Mouse (Mus musculus) embryo, embryonic 10 days (tissue): ENCODE measurements at regions not wholly inside any gene's neighbourhood (a gene's known extent, or its start where the extent isn't known, plus 50 kb on each side); places are given as distances from the start of the nearest gene placed in this dataset.
A peak's percentile ranks its signal among the peaks of the same experiment; 100 is the strongest.

Source experiments
- DNase-seq: peaks from one replicate; pipeline ENCODE4 v3.0.0-alpha.2; 2015; ENCODE audit warnings: low spot score

DNA sequence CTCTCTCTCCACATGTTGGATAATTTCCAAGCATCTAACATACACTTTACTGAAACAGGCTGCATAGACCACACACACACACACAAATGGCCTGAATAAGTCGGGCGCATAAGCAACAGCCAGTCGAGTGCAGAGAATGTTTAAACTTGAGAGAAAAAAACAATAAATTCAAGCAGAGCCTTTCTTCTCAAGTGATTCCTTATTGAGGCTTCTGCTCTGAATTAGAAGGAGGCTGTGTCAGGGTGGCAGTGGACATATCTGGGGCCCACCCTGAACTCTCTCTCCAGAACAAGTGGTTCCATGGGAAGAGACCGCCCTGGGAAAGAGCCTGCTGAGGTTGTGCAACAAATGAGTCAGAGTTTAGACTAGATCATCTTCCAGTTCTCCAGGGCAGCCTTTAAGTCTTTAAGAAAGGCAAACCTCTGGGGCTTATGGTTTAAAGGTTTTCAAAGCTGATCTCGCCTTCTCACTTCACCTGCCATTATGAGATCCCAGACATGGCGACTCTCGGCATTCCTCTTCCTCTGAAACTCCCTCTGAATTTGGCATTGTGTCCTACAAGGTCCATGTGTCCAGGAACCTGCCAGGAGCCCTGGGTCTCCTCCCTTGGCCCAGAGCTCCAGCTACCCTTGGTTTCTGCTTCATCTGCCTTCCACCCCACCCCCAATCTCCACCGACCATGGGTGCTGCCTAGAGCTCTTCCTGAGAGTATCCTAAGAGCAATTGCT is 445.3 kb downstream of the Wdr11 start:
- no peak for DNase-seq

DNA sequence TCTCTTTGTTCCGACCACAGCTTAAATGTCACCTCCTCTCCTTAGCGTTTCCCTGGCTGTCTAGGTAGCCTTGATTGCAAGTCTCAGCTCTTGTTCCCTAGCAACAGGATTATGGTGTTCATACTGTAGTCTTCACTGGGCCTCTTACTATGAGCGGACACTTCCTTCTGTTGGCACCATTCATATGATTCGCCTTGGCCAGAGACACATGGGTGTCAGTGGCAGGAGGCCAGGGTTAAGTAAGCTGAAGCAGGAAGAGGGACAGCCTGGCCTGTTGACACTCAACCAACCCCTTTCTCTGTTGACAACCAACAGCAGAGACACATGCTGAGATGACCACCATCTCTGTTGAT is 445.9 kb downstream of the Wdr11 start:
- DNase-seq: no peak

DNA sequence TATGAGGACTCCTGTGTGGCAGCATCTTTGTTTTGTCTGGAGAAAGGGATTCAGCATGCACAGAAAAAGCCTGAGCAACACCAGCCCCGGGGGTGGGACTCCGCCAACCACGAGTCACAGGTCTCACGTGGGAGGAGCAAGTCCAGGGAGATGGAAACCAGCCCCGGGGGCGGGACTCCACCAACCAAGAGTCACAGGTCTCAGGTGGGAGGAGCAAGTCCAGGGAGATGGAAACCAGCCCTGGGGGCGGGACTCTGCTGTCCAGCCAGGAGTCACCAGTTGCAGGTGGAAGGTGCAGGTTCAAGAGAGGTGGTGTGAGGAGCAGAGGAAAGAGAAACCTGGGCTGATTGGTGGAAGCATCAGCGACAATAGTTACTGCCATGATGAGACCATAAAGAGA is 448.9 kb downstream of the Wdr11 start:
- no peak for DNase-seq

DNA sequence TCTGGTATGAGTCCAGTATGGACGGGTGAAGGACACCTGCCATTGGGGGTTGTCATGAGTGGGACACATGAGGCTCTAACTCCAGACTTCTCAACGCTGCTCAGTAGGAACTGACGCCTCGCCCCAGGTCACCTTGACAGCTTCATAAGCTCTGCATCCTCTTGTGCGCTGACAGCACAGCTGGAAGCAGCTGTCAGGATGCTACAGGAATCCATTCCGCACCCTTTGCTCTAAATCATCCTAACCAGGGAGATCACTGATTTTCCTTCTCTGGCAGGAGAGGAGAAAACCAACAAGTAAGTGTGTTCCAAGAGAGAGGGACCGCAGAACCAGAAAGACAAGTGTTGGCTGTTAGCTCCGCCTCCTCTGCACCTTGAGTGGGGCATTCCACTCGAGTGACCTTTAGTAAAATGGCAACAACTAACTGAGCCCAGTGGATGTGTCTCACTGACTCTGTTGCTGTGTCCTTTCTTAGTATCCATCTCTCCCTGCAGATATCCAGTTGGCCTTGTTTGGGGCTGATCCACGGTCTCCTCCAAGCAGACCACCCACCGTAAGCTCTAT is 449.8 kb downstream of the Wdr11 start:
- no peak for DNase-seq

DNA sequence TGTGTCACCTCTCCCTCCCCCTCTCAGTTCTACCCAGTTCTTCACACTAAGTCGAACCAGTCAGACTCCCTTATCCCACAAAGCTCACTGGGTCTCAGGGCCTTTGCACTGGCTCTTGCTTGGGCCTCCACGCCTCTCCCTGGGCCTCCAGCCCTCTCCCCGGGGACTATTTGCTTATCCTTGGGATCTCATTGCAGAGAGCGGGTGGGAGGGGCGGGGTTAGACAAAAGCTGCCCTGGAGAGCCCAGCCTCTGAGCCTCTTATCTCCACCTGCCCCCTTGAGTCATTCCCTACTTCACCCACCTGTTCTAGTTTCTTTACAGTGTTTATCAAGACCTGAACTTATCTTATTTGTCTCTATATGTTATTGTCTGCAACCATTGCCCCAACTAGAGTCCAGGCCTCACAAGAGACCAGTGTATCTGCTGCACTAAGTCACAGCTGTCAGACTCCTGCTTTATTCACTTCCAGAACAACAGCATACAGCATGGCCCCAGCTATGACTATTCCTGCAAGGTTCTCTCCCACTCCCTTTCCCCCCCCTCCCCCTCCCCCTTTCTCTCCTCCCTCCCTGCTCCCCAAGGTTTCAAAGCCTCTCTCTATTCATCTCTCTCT is 450.7 kb downstream of the Wdr11 start:
- DNase-seq: no peak

DNA sequence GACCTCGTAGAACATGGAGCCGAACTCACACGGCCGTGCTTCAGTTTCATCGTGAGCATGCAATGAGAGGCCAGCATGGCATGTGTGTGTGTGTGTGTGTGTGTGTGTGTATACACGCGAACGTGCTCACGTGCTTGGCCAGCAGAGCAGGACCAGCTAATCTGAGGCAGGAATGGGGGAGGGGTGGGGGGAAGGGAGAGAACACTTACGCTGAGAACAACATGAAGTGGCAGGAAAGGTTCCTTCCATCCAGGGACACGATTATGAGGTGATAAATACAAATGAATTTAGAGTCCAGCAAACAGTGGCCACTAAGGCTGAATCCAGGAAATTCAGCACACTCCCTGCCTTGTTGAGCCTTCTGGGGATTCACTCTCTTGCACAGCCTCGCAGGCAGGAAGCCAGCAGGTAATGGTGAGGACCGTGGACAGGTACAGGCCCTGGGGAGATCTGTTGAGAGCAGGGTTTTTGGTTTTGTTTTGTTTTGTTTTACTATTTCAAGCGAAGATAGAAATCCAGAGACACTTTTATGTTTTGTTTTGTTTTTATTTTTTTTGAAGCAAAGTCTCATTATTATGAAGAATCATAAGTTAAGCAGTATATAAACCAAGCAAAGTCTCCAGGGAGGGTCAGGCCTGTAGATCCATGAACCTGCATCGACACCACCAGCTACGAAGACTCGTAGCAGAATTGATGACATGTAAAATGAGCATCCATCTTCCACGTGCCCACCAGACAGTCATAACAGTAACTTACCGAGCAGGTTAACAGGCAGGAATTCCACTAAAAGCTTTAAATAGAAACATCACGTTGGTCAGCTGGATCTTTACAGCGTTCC is 452.0 kb downstream of the Wdr11 start:
- no peak for DNase-seq

DNA sequence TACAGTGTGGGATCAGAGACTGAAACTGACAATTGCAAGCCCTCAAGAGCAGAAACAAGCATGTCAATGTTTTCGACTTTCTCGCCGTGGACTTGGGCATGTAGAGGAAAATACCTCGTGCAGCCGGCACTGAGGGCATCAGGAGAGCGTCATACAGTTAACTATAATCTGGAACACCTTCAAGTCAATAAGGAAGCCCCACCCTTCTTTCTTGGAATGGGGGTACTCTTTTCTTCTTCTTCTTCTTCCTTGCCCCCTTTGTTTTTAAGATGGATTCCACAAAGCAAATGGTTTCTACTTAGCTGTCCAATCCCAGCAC is 452.5 kb downstream of the Wdr11 start:
- DNase-seq: no peak

DNA sequence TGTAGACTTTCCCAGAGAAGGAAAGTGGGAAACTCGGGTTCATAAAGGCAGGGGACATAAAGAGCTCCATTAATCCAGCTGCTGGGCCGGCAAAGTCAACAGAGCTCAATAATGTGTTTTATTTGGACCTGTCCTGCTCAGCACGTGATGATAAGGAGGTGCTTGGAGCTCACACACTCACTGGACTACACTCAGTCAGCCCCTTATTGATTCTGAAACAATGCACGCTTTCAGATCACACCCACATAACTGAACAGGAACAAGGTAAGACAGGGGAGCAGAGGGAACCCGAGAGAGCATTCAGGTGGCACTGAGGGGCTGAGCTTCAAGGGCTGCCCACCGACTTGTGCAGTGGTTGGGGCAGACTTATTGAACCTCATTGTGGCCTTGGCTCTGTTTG is 452.9 kb downstream of the Wdr11 start:
- no peak for DNase-seq

DNA sequence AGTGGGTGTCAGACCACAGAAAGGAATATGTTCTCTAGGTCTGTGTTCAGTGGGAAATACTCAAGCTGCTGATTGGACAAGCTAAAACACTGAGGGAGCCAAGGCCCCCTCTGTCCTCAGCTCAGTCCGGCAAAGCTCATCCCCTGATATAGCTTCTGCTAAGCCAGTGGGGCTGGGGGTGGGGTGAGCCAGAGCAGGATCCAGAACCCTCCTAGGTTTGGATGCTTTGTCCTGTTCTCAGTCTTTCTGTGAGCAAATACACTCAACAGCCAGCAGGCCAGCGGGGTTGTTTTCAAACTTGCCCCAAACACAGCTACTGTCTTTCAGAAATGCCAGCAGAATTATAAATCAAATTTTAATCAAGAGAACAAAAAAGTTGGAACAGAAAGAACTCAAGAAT is 454.4 kb downstream of the Wdr11 start:
- DNase-seq: no peak

DNA sequence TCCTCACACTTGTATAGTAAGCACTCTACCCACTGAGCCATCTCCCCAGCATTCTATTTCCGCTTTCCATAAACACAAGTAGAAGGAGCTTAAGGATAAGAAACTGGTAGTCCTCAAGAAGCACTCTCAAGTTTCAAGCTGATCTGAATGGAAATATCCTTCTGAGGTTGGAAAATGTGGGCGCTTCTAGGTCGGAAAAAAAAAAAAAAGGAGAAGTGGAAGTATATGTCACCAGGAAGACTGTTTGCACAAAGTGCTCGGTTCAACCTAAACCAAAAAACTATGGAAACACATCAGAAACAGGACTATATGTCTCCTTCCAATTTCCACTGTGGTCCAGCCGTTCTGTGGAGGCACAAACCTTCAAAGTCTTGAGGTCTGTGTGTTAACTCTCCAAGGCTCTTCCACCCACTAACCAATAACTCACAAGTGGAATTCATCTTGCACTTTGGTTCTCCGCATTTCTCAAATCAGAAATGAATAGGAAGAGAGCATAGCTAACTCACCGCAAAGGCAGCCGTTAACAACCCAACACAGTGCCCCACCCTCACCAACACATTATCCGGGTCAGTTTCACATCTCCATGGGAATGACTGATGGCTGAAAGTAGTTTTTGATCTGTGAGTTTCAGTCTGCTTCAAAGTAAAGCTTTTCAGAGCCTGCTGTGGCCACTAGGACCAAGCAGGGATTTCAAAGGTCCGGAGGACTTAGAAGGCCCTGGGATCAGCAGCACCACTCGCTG is 455.8 kb downstream of the Wdr11 start:
- no peak for DNase-seq

DNA sequence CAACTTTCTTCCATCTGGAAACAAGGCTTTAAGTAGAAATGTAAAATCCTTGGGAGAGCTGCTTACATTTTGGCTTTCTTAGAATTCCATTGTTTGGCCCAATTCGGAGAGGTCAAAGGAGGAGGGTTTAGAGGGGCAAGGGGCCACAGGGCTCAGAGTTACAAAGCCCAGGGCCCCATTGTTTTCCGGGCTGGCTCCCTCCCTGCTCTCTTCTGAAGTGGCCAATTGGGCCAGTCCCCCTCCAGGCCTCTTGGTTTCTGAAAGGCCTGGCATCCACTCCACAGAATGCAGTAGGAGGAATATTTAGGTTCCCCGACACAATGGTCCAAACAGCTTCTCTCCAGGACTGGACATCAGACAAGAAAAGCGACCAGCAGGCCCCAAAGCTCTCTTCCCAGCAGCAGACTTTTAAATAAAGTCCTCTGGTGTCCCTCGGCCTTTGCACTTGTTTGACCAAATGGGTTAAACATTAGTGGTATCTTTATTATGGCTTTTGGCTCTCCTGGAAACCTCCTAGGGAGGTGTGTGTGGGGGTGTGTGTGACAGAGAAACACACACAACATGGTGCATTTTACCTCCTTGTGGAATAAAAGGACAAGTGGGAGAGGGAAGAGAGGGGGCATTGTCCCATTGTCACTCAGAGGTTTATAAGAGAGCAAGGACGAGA is 456.6 kb downstream of the Wdr11 start:
- DNase-seq: peak; percentile 74

DNA sequence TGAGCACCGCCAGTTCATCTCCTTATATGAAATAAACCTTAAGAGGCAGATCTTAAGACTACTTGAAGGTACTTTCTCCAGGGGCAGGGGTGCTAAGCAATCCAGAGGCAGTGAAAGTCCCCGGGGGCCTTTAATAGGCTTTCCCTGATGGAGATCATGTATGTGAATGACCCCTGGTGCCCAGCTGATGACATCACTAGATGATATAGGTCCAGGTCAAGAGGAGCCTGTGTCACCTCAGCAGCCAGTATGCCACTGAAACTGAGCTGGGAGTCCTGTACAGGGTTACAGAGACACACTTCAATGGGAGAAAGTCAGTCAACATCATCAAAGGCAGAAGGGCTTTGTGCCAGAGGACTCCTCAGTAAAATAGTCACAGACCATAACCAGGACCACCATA is 457.8 kb downstream of the Wdr11 start:
- DNase-seq: no peak

DNA sequence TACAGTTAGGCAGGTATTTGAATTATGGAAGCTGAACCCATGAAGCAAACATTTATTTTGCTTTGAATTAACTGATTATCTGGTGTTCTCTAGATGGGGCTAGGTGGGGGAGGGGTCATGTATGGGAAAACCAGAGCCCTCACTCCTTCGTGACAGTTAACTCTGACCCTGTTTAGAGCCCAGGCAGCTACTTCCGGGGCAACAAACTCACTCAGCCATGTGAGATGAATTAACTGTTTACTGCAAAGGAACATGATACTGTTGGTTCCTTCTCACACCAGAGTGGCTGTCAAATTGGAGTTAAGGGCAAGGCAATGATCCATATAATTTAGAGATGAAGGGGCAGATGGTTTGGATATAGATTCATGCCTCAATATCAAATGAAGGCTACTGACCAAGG is 458.5 kb downstream of the Wdr11 start:
- DNase-seq: peak; percentile 44

DNA sequence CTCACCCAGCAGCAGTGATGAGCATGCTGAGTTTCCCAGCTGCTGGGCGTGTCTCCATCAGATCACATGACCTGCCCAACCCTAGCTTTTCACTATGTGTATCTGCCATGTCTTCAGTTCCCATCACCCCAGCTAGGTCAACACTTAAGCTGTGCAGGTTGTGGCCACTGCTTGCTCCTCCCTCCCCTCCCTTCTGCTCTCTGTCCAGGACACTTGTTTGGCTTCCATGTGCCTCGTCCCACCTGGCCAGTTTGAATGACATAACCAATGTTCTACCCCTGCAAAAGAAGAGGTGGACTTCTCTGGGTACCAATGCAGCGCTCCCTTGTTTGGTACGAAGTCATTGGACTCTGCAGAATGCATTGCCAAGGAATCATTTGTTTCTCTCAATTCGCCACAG is 460.7 kb downstream of the Wdr11 start:
- no peak for DNase-seq

DNA sequence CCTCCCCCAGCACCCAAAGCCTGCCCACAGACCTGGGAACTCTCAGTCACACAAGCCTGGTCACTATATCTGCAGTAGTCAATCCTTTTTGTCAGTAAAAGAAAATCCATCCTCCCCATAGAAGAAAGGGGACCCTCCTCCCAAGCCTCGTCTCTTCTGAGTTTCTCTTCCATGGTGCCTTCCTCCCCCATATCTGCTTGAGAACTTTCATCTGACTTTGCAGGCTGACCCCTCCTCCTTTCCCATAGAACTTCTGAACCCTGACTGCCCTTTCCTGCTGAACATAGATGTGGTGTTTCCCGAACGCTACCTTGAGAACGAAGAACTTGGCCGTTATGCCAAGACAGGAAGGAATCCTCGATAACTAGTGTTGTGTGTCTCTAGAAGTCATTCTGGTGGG is 462.5 kb downstream of the Ate1 start:
- DNase-seq: no peak

DNA sequence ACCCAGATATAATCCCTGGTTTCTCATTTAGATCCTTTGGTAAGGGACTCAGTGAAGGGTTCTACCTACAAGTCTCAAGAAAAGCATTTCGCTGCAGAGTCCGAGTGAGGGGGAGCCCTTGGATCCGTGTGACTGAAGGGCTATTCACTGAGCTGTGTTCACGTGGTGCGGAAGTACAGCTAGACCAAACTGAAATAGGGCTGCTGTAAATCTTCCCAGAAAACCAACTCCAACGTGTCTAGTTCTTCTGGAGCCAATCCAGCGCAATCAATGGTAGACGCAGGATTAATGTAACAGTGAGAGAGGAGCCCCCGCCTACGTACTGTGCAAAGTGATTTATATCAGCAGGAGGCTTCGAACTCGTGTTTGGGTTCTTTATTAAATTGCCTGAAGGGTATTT is 461.9 kb downstream of the Ate1 start:
- no peak for DNase-seq

DNA sequence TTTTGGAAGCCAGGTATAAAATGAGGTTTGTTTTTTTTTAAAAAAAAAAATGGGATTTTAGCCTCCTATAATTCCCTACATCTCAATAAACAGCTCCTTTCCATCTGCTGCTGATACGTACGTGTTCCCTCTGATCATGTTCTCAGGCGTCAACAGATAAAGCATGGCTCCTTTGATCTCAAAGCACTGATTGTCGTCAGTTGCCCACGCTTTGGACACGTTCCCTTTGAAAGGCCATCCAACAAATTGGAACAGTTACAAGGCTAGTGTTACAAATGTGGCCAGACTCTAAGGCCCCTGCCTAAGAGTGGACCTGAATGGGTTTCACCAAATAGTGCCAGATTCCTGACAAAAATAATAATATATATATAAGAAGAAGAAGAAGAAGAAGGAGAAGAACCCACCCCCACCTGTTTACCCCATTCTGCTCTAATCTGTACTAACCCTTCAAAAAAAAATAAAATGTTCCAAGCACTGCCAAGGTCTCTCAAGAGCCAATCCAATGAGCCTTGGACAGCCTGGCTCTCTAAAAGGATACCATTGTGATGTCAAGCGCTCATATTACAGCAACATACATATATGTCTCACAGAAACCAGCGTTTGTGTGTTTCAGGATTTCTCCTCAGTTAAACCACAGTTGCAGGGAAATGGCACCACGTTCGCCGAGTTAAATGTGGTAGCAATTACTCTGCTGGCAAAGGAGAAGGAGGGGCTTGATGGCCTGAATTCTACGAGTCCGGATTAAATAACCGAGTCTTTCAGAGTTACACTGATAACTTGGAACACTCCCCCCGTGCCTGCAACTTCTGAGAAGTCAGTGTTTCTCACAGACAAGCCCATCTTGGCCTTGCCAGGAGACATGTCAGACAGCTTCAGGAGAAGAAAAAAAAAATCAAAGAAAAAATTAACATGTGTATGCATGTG is 460.2 kb downstream of the Ate1 start:
- DNase-seq: peak; percentile 53

DNA sequence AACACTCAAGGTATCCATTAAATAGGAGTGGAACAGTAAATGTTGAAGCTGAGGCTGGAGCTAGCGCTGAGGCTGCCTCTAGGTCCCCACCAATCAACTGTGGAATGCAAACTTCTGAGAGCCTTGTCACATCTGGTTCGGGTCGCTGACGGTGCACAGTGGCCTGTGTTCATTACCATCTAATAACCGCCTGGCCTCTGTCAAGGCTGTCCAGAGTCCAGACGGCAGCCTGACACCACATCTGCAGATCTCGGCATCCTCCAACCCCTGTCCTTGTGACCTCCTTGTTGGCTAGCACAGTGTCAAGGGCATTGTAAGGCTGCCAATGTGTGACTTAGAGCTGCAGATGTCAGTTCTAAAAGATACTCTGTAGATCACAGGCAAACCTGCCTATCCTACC is 455.7 kb downstream of the Ate1 start:
- DNase-seq: peak; percentile 80

DNA sequence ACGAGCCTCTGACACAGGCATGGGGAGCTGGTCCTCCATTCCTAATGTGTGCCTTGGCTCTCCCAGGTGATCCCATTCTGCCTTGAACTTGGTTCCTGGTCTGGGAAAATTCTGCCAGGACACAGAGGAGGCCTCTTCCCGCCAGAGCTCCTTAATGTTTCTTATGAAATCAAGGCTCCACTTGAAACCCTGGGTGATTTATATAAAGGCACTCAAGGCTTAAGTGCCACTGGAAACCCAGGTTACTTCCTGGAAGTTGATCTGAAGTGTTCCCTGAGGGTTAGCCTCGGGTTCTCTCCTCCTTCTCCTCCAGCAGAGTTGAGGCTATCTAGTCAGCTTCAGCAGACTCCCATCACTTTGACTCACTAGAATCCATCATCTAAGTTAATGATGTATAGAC is 451.9 kb downstream of the Ate1 start:
- no peak for DNase-seq

DNA sequence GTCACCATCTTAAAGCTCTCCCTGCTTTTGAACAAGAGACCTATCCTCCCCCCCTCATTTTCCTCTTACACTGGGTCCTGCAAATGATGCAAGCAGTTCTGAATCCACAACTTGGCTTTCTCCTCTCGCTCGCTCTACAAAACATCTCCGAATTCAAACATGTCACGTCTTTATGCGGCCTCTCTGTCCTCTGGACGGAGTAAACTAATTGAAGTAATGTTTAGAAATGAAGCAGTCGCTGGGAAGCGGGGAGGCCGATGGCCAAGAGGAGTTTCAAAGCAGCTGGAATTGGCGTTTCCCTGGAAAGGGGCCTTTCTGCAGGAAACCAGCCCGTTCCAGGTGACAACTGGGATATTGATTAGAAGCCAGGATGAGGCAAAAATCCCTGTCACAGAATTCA is 446.8 kb downstream of the Ate1 start:
- DNase-seq: no peak
